Mouse (Mus musculus) layer of hippocampus, postnatal 14 days (tissue): ENCODE data around the gene Enc1. TPM values are rescaled to one million over a fixed set of nuclear protein-coding genes. Genes with fewer than 3 reads are reported as not detected.
A peak's percentile ranks its signal among the peaks of the same experiment; 100 is the strongest.

Experiments
- DNase-seq, 2 experiments: peaks; one replicate each; pipeline ENCODE4 v3.0.0; 2021 to 2022; ENCODE audit warnings: low spot score in 2 of 2, mixed read lengths in 1 of 2
- total RNA-seq, 2 experiments: library from RNA; stranded (reverse); gene quantifications; 2 replicates each; pipeline ENCODE4 v1.2.3; 2021

The Enc1 gene
- total RNA-seq, 2 experiments from 2014 or later, result 582 to 626 TPM

DNA sequence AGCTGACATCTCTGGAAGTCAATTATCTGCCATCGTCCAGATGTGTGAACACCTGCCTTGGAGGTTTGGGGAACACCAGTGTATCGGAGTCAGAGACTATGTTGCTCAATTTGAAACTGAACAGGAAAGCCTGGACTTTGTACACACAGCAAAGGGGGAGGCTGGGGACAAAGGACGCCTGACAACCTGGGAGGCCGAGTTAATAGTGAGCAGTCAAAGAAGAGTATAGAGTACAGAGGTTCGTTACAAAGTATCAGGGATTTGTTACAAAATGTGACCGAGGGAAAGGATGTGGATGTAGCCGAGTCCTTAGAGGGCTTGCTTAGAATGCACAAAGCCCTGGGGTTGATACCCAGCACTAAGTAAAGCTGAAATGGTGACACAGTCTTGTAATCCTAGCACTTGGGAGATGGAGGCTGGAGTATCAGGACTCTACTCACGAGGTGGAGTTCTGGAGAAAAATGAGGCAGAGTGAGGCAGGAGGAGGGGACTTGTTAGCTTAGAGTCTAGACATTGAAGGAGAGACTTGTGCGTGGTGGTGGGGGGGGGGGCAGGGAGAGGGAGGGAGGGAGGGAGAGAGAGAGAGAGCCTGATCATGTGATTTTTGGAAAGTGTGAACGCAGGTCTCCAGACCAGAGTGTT lies 16.4 kb upstream of the Enc1 start:
- DNase-seq, result no peak

DNA sequence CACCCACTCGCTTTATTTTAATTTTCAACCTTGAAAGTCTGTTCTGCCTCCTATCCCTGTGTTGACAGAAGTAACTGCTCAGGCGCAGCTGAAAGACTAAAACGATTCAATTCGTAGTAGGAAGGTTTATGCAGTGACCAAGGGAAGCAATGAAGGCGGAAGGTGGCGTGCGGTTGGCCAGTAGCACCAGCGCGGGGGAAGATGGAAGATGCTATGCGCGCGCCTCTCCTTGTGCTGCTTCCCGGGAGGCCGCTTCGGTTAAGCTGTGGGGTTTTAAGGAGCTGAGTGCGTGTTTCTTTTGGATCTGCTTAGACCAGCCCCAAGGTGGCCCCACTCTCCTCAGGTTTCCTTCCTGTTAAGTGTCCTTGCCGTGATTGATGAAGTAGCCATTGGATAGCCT lies 15.8 kb upstream of the Enc1 start:
- no peak for DNase-seq

DNA sequence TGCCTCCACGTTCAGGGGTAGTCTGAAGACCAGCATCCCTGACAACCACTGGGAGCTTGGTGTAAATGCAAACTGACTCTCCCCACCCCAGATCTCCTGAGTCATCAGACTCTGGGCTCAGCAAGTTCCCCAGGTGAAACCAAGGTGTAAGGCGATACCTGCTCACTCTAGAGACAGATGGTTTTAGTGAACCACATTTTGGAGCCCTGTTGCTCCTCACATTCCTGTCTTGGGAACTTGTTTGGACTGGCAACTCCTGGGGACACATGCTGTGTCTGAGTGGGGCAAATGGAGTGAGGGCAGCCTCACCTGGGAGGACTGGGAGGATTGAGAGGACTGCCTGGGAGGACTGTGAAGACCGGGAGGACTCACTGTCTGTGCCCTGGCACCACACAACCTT lies 13.1 kb upstream of the Enc1 start:
- DNase-seq, result no peak

DNA sequence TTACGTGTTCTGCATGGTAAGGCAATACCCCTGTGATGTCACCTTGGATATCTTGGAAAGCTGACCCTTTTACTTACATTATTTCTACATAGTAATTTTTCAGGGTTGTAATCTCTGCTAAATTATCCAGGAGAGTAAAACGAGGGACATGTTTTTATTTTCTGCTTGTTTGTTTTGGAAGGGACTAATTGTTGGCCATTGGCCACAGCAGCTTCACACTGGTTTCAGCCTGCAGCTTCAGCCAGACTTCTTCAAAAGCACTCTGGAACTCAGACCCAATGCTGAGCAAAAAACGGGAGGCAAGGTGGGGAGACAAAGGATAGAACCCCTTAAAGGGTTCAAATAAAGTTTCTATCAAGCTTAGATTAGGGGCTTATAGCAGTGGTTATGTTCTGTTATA lies 10.8 kb upstream of the Enc1 start:
- no peak for DNase-seq

DNA sequence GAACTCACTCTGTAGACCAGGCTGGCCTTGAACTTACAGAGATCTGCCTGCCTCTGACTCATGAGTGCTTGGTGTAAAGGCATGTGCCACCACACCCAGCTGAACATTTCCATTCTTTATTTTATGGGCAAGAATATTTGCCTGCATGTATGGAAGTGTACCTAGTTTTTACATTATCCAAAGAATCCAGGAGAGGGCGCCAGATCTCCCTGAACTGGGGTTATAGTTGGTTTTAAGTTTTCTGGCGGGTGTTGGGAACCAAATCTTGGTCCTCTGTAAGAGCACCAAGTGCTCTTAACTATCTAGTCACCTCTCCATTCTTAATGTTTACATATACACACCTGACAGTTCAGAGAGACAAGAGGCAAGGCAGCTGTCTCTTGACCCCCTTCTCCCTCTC lies 7.8 kb upstream of the Enc1 start:
- no peak for DNase-seq

DNA sequence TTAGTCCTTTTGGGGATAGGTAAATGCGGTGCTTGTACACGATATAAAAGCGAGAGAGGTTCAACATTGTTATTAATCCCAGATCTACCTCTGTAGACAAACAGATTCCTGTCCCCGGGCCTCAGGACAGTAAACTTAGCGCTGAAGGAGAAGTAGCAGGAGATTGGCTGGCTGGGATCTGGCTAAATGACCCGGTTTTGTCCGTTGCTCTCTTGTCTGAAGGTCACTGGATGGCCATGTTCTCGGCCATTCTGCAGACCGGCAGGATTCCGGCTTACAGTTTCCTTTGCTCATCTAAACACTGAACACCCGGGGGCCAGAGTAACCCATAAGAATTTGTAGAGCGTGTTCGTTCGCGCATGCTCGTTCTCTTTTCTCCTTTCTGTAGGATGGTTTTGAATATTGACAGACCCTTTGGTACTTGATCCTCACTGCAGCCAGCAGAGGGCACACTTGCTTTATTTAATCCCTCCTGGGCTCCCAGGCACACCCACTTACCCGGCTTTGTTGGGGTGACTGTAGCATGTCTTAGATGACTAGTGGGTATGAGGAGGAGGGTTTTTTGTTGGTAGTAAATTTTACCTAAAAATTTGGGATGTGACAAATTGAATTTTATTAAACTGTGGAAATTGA lies 6.0 kb upstream of the Enc1 start:
- DNase-seq, result peak; percentile 85 to 92

DNA sequence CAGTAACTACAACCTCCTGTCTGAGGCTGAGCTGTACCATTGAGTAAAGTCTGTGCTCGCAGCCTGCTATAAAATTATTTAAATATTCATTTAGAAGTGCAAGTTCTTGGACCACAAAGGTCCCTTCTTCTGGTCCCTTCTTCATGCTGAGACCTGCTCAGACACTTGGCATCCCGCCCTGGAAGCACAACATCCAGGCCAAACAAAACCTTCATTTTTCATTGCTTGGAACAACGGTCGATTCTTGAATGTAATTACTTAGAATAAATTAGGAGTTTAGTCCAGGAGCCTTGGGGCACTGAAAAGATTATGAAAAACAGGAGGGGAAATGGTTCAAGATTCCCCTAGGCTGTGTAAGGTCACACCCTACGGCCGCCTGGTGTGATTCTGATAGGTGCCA lies 5.0 kb upstream of the Enc1 start:
- DNase-seq, result no peak

DNA sequence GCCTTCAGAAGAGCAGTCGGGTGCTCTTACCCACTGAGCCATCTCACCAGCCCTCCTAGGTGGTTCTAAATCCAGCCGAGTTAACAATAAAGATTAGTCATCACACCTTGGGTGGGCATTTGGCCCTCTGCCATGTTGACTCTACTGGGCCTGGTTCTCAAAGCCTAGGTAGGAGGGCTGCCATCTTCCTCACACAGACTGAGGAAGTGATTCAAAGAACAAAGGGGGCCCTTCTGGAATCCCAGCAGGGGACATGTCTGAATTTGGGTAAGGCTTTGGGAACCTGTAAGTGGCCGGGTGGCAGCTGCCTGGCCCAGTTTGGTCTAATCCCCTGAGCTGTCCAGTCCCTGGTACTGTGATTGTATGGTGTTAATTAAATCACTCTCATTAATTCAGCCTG lies 3.2 kb upstream of the Enc1 start:
- DNase-seq, result no peak

DNA sequence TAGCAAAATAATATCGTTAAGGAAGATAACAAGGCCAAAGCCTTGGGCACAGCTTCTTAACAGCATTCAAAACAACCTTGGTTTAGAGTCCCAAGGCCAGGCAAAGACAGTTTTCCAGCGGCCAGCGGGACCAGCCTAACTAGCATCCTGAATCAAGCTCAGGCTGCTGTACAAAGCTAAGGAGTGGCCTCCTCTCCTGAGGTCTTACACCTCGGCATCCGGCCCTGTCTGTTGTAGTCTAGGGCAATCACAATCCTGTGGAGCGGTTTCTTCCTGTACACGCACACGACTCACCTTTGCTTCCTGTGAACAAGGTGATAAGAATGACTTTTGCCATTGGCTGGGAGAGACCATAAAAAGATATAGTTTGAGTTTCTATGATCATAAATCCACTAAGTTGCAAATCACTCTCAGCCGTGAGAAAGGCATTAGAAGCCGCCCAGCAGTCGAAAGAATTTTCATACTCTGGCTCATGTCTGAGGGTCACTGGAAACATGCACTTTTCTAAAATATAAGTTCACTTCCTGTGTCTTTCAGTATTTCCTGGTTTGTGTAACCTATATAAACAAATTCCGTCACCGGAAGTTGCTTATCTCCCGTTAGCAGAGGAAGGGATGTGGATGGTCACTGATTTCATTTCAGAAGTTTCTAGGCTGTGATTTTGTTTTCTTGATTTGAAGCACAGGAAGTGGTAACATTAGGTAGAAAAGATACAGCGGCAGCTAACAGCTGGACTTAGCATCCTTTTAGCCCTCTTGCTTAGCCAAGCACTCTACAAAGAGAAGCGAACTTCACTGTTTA lies 2.5 kb upstream of the Enc1 start:
- no peak for DNase-seq

DNA sequence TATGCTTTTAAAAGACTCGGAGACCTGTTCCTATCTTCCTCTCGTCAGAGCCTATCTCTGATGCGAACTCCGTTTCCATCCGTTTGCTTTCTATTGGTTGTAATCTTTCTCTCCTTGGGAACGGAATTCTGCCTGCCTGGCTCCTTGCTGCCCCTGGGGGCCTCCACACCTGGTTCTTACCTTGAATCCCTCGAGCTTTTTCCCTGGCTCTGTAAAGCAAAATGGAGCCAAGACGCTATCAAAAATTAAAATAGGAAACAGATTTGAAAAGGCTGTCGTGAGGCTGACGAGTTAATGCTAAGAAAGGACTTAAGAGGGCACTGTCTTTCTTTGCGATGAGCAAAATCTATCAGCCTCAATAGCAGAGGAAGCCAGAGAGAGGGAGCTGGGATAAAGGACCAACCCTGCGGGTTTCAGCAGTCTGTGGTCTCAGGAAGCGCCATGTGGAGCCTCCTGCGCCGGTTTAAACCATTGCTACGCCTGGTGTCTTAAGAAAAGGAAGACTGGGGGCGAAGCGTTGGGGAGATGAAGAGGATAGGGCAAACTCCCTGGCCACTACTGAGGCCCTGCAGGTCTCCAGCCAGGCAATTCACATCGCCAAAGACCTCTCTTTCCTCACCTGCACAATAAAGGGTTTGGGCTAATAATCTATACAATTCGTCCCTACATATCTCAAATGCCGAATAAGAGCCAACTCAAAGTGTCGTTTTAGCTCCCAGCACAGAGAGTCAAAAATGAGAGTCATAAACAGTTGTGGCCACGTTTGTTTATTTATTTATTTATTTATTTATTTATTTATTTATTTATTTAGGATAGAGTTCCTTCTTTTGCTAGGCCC lies 1.3 kb upstream of the Enc1 start:
- DNase-seq, result peak; percentile 62 to 83

DNA sequence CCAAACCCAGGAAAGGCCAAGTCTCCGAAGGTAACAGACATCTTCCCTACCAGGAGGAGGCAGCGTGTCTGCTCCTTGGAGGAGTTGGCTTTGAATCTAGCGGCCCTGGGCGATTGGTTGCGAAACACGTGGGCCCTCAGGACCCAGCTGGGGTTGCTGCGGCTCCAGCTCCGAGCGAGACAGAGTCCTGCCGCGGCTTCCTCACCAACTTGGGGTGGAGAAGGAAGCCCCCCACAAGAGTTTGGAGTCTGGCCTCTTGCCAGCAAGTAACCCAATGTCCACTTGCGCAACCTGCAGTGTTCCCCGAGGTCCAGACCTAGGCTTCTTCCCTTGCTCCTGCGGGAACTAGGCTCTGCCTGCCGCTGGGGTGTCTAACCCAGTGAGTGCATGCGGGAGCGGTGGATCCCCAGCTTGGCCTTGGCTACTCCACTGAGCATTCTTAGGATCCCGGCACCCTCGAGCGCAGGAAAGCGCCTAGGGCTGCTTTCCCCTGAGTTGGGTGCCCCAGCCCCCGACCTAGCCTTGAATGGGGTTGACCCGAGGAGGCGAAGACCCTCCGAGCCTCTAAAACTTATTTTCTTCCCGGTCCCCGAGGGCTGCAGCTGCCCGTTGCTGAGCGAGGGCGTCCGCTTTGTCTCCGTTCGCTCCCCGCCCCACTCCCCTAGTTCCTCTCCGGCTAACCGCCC lies 483 bp upstream of the Enc1 start:
- DNase-seq, result peak; percentile 73 to 87

DNA sequence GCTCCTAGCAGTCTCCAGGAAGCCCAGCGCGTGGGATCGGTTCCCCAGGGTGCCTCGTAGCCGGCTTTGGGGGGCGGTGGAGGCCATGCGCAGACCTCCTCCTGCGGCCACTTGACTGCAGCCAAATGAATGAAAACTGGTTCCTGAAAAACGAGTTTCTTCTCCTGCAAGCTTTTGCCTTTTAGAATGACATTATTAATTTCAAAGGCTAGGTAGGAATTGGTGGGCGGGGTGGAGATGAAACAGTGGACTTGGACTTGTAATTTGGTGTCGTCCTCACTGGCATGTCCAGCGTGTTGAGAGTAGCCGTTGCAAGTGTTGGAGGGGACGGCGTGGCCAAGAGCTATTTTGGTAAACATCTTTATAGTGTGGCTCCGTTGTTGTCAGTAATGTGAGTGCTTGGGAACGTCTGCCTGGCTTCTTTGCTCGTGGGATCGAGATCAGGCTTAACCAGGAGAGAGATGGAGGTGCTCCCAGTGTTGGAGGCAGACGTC lies 929 bp downstream of the Enc1 start:
- DNase-seq, result no peak

DNA sequence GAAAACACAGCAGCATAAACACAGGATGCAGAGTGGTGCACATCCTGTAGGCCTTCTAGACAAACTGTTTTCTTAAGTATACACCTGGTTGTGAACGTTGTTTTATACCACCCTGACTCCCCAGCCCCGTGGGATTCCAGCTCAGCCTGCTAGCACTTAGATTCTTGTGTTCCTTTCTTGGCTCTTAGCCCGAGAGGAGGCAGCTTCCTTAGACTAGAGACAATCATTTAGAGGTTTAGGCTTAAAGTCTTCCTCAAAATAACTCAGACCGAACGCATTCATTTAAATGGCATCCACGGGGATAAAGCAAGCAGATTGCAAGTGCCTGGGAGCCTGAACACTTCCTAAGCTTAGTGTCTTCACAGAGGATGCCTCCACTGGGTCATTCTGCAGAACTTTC lies 1.8 kb downstream of the Enc1 start:
- DNase-seq, result peak; percentile 42 to 54

DNA sequence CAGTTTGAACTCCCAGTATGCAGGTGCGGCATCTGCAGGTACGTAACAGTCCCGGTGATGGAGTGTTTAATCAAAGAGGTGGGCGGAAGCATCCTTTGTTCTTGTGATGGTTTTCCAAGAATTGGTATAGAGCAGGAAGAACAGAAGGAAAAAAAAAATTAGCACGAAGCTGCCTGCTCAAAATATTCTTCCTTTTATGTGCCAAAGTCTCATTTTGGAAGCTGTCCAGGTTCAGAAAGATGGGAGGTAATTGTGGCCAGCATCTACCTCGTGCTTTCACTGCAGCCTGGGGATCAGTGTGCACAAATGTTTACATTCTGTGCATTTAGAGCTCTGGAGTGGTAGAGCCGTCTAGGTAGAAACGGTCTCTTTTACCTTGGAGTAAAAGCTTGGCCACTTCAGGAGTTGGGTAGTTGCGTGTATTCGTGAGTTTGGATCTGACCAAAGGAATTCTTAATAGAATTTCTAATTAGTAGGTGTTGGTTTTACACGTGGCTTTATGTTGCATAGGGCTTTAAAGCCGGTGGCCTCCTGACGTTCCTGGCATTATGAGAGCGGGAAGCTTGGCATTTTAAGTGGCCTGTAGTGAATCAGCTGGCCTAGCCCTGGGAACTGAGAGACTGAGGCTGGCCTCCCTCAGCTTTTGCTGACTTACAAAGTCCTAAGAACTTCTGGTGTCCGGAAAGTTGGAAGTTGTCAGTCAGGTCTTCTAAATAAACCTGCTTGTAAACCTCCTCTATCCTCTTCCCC lies 3.2 kb downstream of the Enc1 start:
- peak in 1 of 2 experiments; percentile 31 for DNase-seq

DNA sequence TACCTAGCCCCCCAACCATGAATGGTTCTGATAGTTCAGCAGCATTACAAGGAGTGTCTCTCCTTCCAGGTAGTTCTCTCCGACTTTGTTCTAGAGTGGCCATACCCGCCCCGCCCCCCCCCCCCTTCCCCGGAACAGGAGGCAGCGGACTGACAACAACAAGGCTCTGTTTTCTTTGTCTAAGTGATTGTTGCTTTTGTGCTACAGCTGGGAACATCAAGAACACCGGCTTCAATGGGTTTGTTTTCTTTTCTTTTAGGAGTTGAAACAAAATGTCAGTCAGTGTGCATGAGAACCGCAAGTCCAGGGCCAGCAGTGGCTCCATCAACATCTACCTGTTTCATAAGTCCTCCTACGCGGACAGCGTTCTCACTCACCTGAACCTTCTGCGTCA lies 3.8 kb downstream of the Enc1 start:
- no peak for DNase-seq

DNA sequence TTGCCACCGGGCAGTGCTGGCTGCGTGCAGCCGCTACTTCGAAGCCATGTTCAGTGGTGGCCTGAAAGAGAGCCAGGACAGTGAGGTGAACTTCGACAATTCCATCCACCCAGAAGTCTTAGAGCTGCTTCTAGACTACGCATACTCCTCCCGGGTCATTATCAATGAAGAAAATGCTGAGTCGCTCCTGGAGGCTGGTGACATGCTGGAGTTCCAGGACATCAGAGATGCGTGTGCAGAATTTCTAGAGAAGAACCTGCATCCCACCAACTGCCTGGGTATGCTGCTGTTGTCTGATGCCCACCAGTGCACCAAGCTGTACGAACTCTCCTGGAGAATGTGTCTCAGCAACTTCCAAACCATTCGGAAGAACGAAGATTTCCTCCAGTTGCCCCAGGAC lies 4.3 kb downstream of the Enc1 start:
- DNase-seq, result peak in 1 of 2 experiments; percentile 13

DNA sequence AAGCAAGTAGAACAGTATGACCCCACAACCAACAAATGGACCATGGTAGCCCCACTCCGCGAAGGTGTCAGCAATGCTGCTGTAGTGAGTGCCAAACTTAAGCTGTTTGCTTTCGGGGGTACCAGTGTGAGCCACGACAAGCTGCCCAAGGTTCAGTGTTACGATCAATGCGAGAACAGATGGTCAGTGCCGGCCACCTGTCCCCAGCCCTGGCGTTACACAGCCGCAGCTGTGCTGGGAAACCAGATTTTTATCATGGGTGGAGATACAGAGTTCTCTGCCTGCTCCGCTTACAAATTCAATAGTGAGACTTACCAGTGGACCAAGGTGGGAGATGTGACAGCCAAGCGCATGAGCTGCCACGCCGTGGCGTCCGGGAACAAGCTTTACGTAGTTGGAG lies 5.3 kb downstream of the Enc1 start:
- DNase-seq, result peak in 1 of 2 experiments; percentile 22

DNA sequence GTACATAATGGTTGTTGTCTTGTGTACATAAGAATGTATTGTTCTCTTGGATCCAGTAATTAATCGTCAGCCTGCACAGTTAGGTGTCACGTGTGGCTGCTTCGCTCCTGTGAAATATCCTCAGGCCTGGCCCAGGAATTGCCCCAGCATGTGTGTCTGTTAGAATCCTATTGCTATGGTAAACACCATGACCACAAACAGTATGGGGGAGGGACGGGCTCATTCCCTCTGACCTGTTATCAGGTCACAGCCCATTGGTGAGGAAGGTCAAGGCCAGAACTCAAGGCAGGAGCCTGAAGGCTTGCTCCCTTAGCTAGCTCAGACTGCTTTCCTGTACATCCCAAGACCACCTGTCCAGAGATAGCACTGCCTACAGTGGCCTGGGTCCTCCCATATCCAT lies 6.8 kb downstream of the Enc1 start:
- peak in 1 of 2 experiments; percentile 17 for DNase-seq

DNA sequence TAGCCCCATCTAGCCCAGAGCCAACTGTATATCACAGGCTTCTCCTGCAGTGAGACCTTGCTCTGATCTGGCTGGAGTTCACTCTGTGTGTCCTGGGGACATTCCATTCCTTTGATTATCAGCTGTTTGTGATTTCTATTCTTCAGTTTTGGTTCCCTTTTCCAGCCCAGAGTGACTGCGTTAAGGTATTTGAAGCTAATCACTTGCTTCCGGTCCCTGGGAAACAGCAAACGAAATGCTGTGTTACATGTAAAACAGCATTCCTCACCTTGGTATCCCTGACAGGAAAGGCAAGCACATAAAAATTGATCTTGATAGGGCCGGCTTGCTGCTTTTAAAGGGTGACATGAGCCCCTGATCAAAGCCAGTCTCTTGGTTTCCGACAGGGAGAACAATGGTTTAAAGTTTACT lies 8.2 kb downstream of the Enc1 start:
- DNase-seq, result no peak

DNA sequence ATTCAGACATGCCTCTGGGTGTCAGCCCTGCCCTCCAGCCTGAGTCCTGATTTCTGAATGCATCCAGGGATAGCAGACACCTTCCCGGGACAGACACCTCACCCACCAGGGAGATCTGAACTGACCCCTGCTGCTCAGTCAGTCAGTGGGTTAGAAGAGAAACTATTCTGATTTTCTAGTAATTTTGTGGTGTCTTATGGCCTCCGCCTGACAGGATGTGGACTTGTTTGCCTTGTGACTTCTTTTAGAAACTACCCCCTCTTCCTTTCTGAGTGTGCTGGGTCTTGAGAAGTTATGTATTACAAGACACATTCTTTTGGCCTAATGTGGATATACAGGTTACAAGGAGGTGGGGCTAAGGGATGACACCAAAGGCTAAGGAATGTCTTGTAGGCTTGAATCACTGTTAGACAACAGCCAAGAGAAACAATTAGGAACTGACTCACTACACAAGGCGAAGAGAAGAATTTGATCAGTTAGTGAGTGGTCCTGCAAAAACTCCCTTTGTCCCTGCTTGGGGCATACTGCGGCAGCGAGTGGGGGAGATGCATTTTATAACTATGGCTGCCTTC lies 8.7 kb downstream of the Enc1 start:
- no peak for DNase-seq
